Mouse (Mus musculus) small intestine, adult 2 months (tissue): Measurements from ENCODE around the gene Tldc2. TPM values are rescaled to one million over a fixed set of nuclear protein-coding genes. Genes with fewer than 3 reads are reported as not detected.

Source experiments
- H3K27ac ChIP-seq: fragments of 200-500 bp; 2 replicates; pipeline ENCODE4 v1.5.1; 2012; ENCODE audit warnings: low read depth, low read length, control low read depth, inconsistent platforms; ENCODE audit not compliant: insufficient read depth
- H3K27me3 ChIP-seq: fragments of 200-500 bp; 2 replicates; pipeline ENCODE4 v1.6.1; 2012; ENCODE audit warnings: mild to moderate bottlenecking, moderate library complexity, low read length, inconsistent platforms; ENCODE audit not compliant: control insufficient read depth, insufficient read depth
- H3K36me3 ChIP-seq: fragments of 200-500 bp; 2 replicates; pipeline ENCODE4 v1.6.1; 2012; ENCODE audit warnings: mild to moderate bottlenecking, low read length, control low read depth, inconsistent platforms; ENCODE audit not compliant: control insufficient read depth, insufficient read depth
- H3K4me1 ChIP-seq: fragments of 200-500 bp; 2 replicates; pipeline ENCODE4 v1.6.1; 2012; ENCODE audit warnings: low read length, inconsistent platforms, mixed read lengths; ENCODE audit not compliant: control insufficient read depth, insufficient read depth, insufficient read length
- H3K4me3 ChIP-seq: fragments of 200-500 bp; 2 replicates; pipeline ENCODE4 v1.5.1; 2012; ENCODE audit warnings: low read depth, mild to moderate bottlenecking, control low read depth, inconsistent platforms, low read length, moderate library complexity
- CTCF ChIP-seq: fragments of 200-500 bp; IDR thresholded peaks from 2 replicates; pipeline ENCODE4 v1.5.1; 2012; ENCODE audit warnings: low read depth, mild to moderate bottlenecking, control low read depth, inconsistent platforms, low read length, moderate library complexity, mixed read lengths; ENCODE audit not compliant: insufficient replicate concordance, insufficient read length; ENCODE audit errors: extremely low read depth
- POLR2A ChIP-seq: fragments of 200-500 bp; IDR thresholded peaks from 2 replicates; pipeline ENCODE4 v1.6.1; 2012; ENCODE audit warnings: low read depth, mild to moderate bottlenecking, control low read depth, inconsistent platforms, low read length, moderate library complexity
- WGBS: fragments of 180-500 bp; shearing (Covaris S2); methylation state at CpG from one replicate; pipeline ENCODE4 v1.1.7; 2018; 5-methylcytosine and 5-hydroxymethylcytosine counted together
- polyA plus RNA-seq: library from polyadenylated mRNA; depleted of rRNA; stranded (reverse); fragments of >200 nt; gene quantifications from 2 replicates; pipeline ENCODE4 v1.2.3, GENCODE M21; 2012

Tldc2 gene
- polyA plus RNA-seq, 1 experiment = 12.4 TPM

DNA sequence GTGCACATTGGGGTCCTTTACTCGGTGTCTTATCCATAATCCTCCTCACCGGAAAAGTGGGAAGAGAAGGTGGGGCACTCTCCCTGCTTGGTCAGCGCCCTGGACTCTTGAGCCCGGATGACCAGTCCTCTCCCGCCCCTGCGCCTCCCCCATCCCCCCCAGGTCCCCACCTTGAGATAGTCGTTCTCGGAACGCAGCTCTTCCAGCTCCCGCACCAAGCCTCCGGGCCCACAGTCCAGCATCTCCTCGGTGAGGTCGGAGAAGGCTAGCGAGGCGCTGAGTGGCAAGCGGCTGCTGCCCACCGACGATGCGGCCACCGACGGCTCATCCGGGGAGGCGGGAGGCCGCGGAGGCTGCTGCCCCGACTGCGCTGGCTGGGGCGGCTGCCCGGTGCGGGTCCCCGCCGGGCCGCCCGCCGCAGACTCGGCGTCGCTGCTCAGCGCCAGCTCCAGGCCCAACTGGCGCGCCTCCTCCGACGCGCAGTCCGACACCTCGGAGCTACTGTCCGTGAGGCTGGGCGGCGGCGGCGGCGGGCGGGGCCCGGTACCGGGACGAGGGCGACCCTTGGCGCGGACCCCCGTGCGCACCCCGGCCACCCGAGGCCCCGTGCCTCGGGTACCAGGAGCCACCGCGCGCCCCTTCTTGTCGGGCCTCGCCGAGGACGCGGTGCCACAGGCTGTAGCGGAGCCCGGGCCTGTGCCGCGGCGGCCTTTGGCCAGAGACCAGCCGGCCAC is 8.6 kb upstream of the Tldc2 start:
- Histone ChIP-seq H3K4me1 (peaks cover 13% of the 10 kb centered on the region), H3K36me3 (no peaks in the 10 kb centered on the region), H3K4me3 (peak overlapping the region; percentile 74), H3K27ac (peak overlapping the region; percentile 36), H3K27me3 (peaks cover 22% of the 10 kb centered on the region)
- under 1% methylated on average over 72 of the region's 79 CpGs for WGBS
- TF ChIP-seq CTCF (no peak), POLR2A (no peak)

DNA sequence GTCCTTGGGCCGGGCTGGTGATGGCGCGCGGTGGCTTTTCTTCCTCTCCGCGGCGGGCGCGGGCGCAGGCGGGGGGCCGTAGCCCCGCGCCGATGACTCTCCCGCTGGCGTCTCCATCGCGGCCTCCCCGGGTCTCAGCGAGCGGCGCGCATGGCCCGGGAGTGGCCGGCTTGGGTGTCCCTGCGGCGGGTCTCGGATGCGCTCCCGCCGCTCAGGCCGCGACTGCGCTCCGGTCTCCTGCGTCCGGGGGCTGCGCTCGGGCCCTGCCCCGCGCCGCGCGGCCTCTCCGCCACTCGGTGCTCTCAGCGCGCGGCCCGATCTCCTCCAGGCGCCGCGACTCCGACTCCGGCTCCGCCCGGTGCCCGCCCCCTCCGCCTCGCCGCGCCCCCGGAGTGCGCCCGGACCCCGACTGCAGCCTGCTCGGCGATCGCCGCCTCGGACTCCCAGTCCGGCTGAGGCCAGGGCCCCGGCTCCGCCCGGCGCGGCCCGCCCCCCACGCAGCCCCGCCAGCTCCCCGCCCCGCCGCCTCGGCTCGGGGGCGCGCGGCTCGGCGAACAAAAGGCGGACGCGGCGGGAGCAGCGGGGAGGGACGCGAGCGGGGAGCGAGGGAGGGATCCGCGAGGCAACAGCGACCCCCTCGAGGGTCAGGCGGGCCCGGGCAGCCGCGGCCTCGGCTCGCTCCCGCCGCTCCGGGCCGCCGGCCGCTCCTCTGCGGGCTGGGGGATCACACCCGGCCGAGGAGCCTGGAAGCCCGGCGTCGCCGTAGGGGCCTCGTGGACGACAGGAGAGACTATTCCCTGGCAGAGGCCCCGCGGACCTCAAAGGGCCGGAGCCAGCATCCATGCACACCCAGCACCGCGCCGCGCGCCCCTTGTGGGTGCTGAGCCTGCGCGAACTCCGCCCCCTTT is 7.8 kb upstream of the Tldc2 start, which contains the start of gene Soga1:
Soga1 (minus strand) TSS at position 462 of the 908 bp plus-strand sequence.
- H3K27me3 ChIP-seq = peaks cover 22% of the 10 kb centered on the region
- H3K4me3 ChIP-seq = peak within 1 kb of the TSS; percentile 74
- H3K36me3 ChIP-seq = no peaks in the 10 kb centered on the region
- no peak for TF ChIP-seq CTCF
- TF ChIP-seq POLR2A = no peak
- WGBS = 1% methylated on average over 125 of the region's 136 CpGs
- H3K4me1 ChIP-seq = peaks cover 8% of the 10 kb centered on the region
- H3K27ac ChIP-seq = 0 out of 2 replicates have a peak within 1 kb of the TSS, but pooled peaks have one; percentile 18

GRCm38 (mm10) chr2:157079701-157080180 is 7.1 kb upstream of the Tldc2 start:
- Histone ChIP-seq H3K4me1 (peaks cover 8% of the 10 kb centered on the region), H3K27ac (no peak overlapping the region), H3K27me3 (peaks cover 22% of the 10 kb centered on the region), H3K4me3 (peak overlapping the region; percentile 74), H3K36me3 (no peaks in the 10 kb centered on the region)
- 28% methylated on average over 16 of the region's 16 CpGs for WGBS
- TF ChIP-seq CTCF (no peak), POLR2A (no peak)

DNA sequence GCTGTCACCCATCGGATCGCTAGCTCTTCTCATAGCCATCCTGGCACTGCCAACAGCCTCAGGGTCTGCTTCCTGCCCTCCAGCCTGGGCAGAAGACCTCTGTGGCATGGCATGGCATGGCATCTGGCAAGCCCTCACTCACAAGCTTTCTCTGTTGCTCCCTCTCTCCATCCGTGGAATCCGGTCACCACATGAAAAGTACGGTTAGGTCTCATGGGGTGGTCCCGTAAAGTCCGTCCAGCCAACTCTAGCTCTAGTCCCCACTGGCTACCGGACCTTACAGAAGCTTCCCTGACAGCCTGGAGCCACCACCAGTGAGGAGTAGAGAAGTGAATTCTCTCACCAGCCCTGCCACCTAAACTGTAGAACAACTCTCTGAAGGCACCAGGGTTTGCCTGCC is 5.5 kb upstream of the Tldc2 start:
- no peaks in the 10 kb centered on the region for H3K36me3 ChIP-seq
- H3K4me1 ChIP-seq = peaks cover 12% of the 10 kb centered on the region
- no peak overlapping the region for H3K27ac ChIP-seq
- H3K27me3 ChIP-seq = peaks cover 22% of the 10 kb centered on the region
- H3K4me3 ChIP-seq = no peak overlapping the region
- WGBS = 94% methylated on average over 8 of the region's 8 CpGs
- TF ChIP-seq POLR2A (no peak), CTCF (no peak)

DNA sequence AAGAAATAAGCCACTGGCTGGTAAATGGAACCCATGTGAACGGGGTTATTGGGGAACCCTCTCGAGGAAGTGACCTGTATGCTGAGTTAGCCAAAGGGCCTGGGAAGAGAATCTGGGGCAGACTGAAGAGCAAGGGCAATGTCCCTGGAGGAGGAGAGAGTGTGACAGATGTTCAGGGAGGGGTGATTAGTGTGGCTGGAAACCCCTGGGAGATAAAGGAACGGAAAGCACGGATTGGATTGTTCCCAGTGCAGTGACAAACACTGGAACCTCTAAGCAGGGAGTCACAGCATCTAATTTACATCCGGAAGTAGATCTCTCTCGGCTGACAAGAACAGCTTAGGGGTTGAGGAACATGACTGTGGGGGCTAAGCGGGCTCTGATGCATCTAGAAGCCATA is 4.9 kb upstream of the Tldc2 start:
- Histone ChIP-seq H3K4me1 (peaks cover 12% of the 10 kb centered on the region), H3K36me3 (no peaks in the 10 kb centered on the region), H3K27me3 (peaks cover 22% of the 10 kb centered on the region), H3K27ac (no peak overlapping the region), H3K4me3 (no peak overlapping the region)
- WGBS = 29% methylated on average over 7 of the region's 7 CpGs
- no peak for TF ChIP-seq POLR2A
- TF ChIP-seq CTCF = no peak

- 81% methylated on average over 7 of the region's 7 CpGs for WGBS
- no peak for TF ChIP-seq CTCF
- no peak for TF ChIP-seq POLR2A
- H3K27me3 ChIP-seq = no peaks in the 10 kb centered on the region
- H3K4me1 ChIP-seq = peaks cover 22% of the 10 kb centered on the region
- H3K4me3 ChIP-seq = no peak overlapping the region
- no peak overlapping the region for H3K27ac ChIP-seq
- H3K36me3 ChIP-seq = no peaks in the 10 kb centered on the region
These were observed 1.8 kb upstream of the Tldc2 start for GRCm38 (mm10) chr2:157084831-157085585.
